Mouse (Mus musculus): ENCODE data around the gene Skiv2l. TPM values are rescaled to one million over a fixed set of nuclear protein-coding genes. Genes with fewer than 3 reads are reported as not detected.
"Not testable (repeated sequence)": the region's sequence is repeated elsewhere in the genome, so short reads cannot be mapped to it uniquely, and the experiment has no call there.

The Skiv2l gene
- total RNA-seq, 2 experiments from 2014 or later, result 64.0 to 65.9 TPM

DNA sequence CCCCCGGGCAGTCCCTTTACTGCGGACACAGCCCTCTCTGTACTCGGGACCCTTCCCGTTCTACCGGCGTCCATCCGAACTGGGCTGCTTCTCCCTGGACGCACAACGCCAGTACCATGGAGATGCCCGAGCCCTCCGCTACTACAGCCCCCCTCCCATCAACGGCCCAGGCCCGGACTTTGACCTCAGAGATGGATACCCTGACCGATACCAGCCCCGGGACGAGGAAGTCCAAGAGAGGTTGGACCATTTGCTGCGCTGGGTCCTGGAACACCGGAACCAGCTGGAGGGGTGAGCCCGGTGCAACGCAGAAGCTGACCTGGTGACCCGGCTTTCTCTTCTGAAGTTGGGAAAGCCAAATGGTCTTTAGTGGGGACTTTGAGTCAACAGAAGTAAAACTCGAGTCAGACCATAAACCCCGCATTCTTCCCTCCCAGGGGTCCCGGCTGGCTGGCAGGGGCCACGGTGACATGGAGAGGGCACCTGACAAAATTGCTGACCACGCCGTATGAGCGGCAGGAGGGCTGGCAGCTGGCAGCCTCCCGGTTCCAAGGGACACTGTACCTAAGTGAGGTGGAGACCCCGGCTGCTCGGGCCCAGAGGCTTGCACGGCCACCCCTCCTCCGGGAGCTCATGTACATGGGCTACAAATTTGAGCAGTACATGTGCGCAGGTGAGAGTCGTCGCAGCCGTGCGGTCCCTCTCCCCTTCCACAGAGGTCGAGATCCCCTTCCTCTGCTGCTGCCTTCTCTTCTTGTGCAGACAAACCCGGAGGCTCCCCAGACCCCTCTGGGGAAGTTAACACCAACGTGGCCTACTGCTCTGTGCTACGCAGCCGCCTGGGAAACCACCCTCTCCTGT, 12.3 kb downstream of the Skiv2l start:
- DNase-seq (ENCODE audit: low spot score in 2 of 2), result no peak
- intact Hi-C loops (cut with DNase I), result no loop called here

GRCm38 (mm10) chr17:34836856-34837221, 13.2 kb downstream of the Skiv2l start, which contains the start of the genes Stk19 and Dxo:
Stk19 (minus strand) TSS chr17:34836945.
Dxo (plus strand) TSS chr17:34837019.
- DNase-seq (ENCODE audit: low spot score in 2 of 2), result peak; percentile 99
- intact Hi-C loops (cut with DNase I), result loop anchor here (1.0 kb wide), 1 partner anchor 13 kb away; the partner anchor contains the start of genes Nelfe and Skiv2l

DNA sequence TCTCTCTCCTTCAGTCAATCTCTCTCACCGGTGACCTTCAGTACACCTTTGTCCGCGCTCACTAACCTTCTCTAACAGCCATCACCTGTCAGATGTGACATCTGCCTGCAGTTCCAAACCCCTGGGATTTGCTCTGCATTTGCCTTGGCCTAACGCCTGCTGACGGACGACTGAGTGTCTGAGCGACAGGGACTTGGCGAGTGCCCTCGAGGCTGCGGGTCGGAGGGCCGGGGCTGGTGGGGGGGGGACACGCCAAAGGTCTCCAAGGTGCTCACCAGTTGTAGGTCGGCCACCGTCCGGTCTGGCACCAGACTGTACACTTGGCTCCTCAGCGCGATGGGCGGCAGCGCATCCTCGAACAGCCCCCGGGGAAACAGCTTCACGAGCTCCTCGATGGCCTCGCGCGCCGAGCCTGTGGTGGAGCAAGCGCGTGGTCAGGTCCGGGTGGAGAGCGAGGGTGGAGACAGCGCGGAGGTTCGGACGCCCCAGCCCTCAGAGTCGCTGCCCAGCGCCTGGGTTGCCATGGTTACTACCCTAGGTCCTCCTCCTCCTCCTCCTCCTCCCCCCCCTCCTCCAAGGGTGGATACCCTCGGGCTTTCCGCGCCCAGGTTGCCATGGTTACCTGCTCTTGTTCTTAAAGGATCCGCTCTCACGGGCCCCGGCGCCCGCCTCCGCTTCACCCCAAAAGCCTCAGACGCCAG, 13.7 kb downstream of the Skiv2l start:
- intact Hi-C loops (cut with DNase I), result loop anchor here (1.0 kb wide), 1 partner anchor 14 kb away; the partner anchor contains the start of genes Nelfe and Skiv2l
- DNase-seq (ENCODE audit: low spot score in 2 of 2), result no peak

GRCm38 (mm10) chr17:34830776-34831175, 19.2 kb downstream of the Skiv2l start:
- DNase-seq (ENCODE audit: low spot score in 2 of 2); intact Hi-C loops (cut with DNase I): not testable (repeated sequence)

DNA sequence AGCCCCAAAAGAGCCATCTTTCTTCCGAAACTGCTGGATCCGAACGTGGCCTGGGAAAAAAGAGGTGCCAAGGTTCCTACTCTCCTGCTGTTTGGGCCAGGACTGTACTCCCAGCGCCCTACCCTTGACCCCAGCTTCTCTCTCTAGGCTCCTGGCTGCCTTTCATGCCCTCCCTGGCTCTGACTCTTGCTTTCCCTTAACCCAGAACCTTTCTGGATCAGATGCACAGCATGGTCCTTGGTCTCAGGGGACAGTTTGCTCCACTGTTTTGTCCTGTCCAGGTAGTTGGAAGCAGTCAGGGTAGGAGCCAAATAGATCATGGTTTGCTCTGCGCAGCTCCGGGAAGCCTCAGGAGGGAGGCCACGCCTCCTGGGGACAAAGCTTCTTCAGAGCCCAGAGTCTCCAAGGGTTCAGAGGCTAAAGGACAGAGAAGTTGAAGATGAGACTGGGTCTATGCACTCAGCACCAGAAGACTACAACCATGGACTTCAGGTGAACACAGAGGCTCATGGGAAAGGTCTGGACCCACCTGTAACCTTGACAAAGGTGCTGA, 35.1 kb downstream of the Skiv2l start:
- DNase-seq (ENCODE audit: low spot score in 2 of 2), result no peak
- intact Hi-C loops (cut with DNase I), result loop anchor here (5.0 kb wide), 1 partner anchor 163 kb away; no protein-coding TSS in a partner anchor

GRCm38 (mm10) chr17:34813747-34814146, 36.3 kb downstream of the Skiv2l start:
- DNase-seq (ENCODE audit: low spot score in 2 of 2), result peak in 1 of 2 experiments; percentile 22
- intact Hi-C loops (cut with DNase I), result loop anchor here (5.0 kb wide), 1 partner anchor 161 kb away; no protein-coding TSS in a partner anchor

DNA sequence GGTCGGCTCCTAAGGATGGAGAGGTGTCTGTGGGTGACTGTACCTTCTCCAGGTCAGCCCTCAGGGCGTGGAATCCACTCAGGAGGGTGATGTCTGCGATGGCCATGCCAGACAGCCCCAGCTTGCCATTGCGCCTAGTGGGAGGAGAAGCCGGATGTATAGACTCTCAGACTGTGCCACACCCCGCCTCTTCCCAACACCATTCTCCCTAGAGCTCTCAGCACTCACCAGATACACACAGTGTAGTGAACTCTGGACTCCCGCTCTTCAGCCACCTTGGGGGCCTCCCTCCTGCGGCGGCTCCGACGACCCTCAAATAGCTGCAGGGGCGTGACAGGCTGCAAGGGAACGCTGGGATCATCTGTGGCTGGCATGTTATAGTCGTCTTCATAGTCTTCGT, 38.7 kb downstream of the Skiv2l start:
- intact Hi-C loops (cut with DNase I), result loop anchor here (5.0 kb wide), 1 partner anchor 159 kb away; no protein-coding TSS in a partner anchor
- no peak for DNase-seq (ENCODE audit: low spot score in 2 of 2)

DNA sequence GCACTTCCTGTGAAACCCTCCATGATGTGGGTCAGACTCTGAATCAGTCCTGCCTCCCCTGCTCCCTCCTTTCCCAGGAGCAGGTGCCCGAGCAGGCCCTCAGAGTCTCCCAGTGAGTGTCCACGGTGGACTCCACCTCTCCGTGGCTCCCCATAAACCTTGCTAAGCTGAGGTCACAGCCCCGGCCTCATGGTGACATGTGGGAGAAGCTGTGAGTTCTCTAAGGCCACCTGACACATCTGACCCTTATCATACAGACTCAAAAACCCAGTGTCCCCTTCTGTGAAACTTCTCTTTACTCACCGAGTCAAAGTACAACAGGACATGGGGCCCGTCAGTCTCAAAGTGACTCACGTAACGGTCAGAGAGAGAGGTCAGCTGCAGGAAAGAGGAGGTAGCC, 39.2 kb downstream of the Skiv2l start:
- intact Hi-C loops (cut with DNase I), result loop anchor here (5.0 kb wide), 1 partner anchor 159 kb away; no protein-coding TSS in a partner anchor
- not testable (repeated sequence) for DNase-seq (ENCODE audit: low spot score in 2 of 2)

- DNase-seq (ENCODE audit: low spot score in 2 of 2), result not testable (repeated sequence)
- intact Hi-C loops (cut with DNase I), result loop anchor here (5.0 kb wide), 1 partner anchor 158 kb away; no protein-coding TSS in a partner anchor
These were observed 39.6 kb downstream of the Skiv2l start for GRCm38 (mm10) chr17:34810411-34810810.

DNA sequence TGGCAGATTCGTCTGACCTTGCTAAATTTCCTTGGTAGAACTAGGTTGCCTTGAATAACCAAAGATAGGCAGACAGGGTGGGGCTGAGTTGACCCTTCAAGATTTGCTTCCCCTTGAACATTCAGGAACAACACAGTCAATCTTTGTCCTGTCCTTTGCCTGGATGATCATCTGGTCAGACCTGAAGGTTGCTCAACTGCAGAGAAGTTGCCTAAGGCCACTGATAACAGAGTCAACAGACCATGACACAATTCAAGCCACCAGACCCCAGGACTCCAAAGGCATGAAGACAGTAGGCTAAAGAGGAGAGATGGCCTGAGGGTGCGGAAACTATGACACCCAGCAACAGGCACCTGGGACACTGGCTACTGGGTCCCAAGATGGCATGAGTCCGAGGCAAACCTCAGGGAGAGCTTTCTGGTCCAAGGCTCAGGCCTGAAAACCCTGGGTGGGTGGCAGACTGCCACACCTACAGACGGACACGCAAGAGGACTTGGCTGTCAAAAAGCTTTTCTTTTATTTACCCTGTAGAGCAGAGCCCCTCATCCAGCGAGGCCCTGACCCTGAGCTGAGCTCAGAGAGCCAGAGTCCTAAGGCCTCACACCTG, 41.3 kb downstream of the Skiv2l start:
- no peak for DNase-seq (ENCODE audit: low spot score in 2 of 2)
- intact Hi-C loops (cut with DNase I), result no loop called here

DNA sequence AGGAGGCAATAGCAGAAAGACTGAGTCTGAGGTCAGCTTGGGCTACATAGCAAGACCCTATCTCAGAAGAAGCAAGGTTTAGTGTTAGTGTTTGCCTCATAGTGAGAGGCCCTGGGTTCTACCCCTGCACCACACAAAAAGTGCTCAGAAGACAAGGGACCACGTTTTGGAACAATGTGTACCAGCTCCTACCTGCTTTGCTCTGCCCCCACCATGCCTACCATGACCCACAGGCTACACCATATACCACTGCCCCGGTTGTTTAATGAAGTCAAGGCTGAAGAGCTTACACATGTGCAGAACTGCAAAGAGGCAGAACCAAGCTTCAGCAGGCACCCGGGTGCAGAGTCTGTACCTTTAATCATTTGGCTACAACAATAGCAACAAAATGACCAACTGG, 42.8 kb downstream of the Skiv2l start:
- intact Hi-C loops (cut with DNase I), result no loop called here
- no peak for DNase-seq (ENCODE audit: low spot score in 2 of 2)

DNA sequence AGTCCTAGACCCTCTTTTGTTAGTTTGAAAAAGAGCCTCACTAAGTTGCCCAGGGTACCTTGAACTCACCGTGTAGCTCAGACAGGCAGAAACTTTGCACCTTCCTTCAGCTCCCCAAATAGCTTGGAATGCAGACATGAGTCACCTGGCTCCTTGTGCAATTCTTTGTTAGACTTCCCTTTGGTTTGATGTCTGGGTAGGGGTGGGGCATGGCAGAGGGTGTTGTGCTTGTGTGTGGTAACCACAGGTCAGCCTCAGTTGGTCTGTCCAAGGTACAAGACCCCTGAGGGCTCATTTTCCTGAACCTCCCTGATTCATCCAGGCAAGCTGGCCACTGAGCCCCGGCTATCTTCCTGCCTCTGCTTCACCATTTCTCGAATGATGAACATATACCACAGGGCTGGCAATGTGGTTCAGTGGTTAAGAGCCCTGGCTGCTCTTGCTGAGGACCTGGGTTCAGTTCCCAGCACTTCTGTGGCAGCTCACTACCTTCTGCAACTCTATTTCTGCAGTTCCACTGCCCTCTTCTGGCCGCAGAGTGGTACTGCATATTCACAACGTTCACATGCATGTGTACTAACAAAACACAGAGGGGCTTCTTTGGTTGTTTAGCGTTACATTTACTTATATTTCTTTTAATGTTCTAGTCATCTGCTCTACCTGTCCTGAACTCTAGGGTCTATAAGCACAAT, 45.0 kb downstream of the Skiv2l start:
- DNase-seq (ENCODE audit: low spot score in 2 of 2), result no peak
- intact Hi-C loops (cut with DNase I), result no loop called here

- DNase-seq (ENCODE audit: low spot score in 2 of 2), result not testable (repeated sequence)
These were observed 45.7 kb downstream of the Skiv2l start, which contains the start of gene Cyp21a1 for GRCm38 (mm10) chr17:34804301-34804700. Cyp21a1 (minus strand) TSS chr17:34804561.

DNA sequence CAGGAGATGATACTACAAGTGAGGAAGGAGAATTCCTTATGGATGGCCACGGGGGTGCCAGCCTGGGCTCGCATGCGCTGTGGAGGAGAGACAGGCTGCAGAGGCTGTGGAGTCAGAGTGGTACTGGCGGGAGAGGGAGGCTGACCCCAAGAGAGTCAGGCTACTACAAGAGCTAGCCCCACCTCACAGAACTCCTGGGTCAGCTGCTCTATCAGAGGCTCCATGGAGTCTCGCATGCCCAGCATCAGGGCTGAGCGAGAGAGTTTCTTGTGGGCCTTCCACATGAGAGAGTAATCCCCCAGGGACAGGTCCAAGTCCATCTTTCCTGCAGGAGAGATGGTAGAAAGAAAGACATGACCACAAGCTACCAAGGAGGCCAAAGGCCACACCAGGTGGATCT, 46.6 kb downstream of the Skiv2l start:
- DNase-seq (ENCODE audit: low spot score in 2 of 2), result not testable (repeated sequence)
- intact Hi-C loops (cut with DNase I), result loop anchor here (2.0 kb wide), 1 partner anchor 85 kb away; no protein-coding TSS in a partner anchor

More at GRCm38 (mm10) chr17:34804301-34804700, 45.7 kb downstream of the Skiv2l start, which contains the start of gene Cyp21a1:
- intact Hi-C loops (cut with DNase I), result not testable (repeated sequence)

GRCm38 (mm10) chr17:34802756-34803155, 47.3 kb downstream of the Skiv2l start:
- not testable (repeated sequence) for DNase-seq (ENCODE audit: low spot score in 2 of 2)
- intact Hi-C loops (cut with DNase I), result loop anchor here (2.0 kb wide), 1 partner anchor 84 kb away; no protein-coding TSS in a partner anchor

DNA sequence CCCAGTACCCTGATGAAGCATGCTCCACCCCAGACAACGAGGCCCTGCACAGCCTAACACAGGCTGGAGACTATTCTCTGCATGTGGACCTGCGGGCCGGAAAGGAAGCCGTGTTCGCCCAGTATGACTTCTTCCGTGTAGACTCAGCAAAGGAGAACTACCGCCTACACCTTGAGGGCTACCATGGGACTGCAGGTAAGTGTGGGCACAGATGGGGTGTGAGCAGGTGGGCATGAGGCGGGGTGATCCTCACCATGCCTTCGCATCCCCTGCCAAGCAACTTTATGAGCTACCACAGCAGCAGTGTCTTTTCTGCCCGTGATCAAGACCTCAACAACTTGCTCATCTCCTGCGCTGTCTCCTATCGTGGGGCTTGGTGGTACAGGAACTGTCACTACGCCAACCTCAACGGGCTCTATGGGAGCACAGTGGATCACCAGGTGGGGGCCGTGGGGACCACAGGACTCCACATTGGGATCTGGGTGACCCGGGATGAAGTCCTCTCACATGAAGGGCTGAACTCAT, 49.2 kb downstream of the Skiv2l start:
- DNase-seq (ENCODE audit: low spot score in 2 of 2); intact Hi-C loops (cut with DNase I): not testable (repeated sequence)

GRCm38 (mm10) chr17:34799531-34799925, 50.5 kb downstream of the Skiv2l start:
- intact Hi-C loops (cut with DNase I), result no loop called here
- DNase-seq (ENCODE audit: low spot score in 2 of 2), result no peak

DNA sequence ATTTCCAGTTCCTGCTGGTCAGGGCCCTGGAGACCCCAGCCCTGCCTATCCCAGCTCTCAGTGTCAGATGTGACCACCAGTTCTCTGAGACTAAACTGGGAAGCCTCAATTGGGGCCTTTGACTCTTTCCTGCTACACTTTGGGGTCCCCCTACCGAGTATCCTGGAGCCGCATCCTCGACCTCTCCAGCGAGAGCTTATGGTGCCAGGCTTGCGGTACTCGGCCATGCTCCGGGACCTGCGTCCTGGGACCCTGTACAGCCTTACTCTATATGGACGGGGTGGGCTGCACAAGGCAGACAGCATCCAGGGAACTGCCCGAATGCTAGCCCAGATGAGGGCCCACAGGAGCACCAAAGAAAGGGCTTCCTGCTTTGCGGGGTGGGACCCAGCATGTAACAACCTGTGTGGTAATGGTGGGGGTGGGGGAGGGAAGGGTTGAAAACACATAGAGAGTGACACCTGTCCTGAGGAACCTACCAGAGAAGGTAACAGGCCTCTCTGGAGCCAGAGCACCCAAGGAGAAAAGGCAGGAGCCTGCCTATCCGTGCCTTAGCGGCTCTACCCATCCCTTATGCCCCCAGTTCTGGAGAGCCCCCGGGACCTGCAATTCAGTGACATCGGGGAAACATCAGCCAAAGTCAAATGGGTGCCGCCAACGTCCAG, 51.0 kb downstream of the Skiv2l start:
- no peak for DNase-seq (ENCODE audit: low spot score in 2 of 2)
- intact Hi-C loops (cut with DNase I), result no loop called here

Measured in left cerebral cortex, postnatal 25 days (tissue).